Mouse (Mus musculus) regulatory T cell (primary cell): ENCODE results near the gene Tex46.

Experiments
- in situ Hi-C: fragments of 300-600 bp; cut with MboI, MseI; formaldehyde crosslinking; loops from one replicate; pipeline ENCODE4 v1.15.1; 2025; ENCODE audit warnings: high pct_unique_total_duplicates

Tex46 gene

GRCm38 (mm10) chr4:136610387-136610856, at the start of gene Tex46:
Gene Tex46 (plus strand): TSS chr4:136610437.
- in situ Hi-C loops = no loop called here

- in situ Hi-C loops = no loop called here
Observed at GRCm38 (mm10) chr4:136562755-136563154, 47.5 kb upstream of the Tex46 start.

DNA sequence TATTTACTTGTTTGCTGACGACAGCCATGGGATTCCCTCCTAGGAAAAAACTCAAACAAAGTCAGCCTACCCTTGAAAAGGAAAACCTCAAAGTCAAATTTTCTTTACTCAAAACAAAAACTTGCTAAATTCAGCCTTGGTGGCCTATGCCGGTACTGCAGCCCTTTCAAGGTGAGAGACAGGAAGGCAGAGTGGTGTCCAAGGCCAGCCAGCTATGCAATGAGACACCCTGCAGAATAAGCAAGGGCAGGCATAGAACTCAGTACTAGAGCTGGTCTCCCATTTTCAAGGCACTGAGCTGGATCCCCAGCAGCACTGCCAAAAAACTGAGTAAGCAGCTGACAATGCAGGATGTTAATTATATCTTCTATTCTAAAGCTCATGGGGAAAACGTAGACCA, 41.6 kb upstream of the Tex46 start:
- in situ Hi-C loops = no loop called here

DNA sequence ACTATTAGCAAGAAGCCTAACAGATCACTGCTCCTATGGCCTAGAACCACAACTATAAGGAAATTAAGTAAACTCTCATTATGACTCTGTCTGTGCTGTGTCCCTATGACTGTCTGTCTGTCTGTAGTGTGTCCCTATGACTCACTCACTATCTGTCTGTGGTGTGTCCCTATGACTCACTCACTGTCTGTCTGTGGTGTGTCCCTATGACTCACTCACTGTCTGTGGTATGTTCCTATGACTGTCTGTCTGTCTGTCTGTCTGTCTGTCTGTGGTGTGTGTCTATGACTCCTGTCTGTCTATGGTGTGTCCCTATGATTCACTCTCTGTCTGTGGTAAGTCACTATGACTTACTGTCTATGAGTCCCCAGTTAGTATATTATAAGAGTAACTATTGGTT, 40.2 kb upstream of the Tex46 start:
- in situ Hi-C loops = no loop called here

- in situ Hi-C loops = no loop called here
Observed at GRCm38 (mm10) chr4:136581885-136582284, 28.4 kb upstream of the Tex46 start.

GRCm38 (mm10) chr4:136587221-136587827, 22.9 kb upstream of the Tex46 start:
- in situ Hi-C loops = no loop called here

- in situ Hi-C loops = no loop called here
Observed at GRCm38 (mm10) chr4:136588003-136588402, 22.2 kb upstream of the Tex46 start.

GRCm38 (mm10) chr4:136592111-136592510, 18.1 kb upstream of the Tex46 start:
- in situ Hi-C loops = loop anchor here (10.0 kb wide), 1 partner anchor 127 kb away; the partner anchor contains the start of genes 6030445D17Rik and Luzp1

DNA sequence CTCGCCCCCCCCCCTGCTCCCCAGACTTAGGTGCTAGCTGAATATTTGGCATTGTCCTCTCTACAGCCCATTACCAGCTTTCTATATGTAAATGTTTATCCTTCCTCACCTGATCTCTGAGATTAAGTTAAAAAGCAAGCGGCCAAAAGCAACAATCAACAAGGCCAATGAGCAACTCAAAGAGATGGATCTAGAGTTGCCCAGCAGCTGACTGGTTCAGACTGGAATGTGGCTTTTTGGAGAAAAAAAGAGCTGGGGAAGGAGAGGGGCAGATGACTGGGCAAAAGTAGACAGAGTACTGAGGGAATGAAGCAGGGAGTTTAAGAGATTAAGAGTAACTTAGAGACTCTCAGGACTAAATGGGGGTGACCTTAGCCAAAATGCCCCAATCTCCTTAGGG, 16.2 kb upstream of the Tex46 start:
- in situ Hi-C loops = loop anchor here (10.0 kb wide), 1 partner anchor 129 kb away; the partner anchor contains the start of genes 6030445D17Rik and Luzp1

DNA sequence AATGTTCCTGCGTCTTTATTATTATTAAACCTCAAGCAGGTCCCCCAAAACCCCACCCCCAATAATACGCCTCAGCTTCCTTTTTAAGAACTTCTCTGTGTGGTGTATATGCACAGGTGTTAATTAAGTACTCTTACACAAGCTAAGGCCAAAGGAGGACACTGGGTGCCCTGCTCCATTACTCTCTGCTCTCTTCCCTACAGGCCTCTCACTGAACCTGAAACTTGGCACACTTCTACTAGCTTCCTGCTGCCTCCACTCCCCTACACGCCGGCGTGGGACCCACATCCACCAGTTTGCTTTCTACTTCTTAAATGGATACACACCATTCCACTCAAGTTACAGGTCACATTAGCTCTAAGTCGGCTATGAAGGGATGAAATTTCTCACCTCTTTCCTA, 15.0 kb upstream of the Tex46 start:
- in situ Hi-C loops = loop anchor here (10.0 kb wide), 1 partner anchor 130 kb away; the partner anchor contains the start of genes 6030445D17Rik and Luzp1

DNA sequence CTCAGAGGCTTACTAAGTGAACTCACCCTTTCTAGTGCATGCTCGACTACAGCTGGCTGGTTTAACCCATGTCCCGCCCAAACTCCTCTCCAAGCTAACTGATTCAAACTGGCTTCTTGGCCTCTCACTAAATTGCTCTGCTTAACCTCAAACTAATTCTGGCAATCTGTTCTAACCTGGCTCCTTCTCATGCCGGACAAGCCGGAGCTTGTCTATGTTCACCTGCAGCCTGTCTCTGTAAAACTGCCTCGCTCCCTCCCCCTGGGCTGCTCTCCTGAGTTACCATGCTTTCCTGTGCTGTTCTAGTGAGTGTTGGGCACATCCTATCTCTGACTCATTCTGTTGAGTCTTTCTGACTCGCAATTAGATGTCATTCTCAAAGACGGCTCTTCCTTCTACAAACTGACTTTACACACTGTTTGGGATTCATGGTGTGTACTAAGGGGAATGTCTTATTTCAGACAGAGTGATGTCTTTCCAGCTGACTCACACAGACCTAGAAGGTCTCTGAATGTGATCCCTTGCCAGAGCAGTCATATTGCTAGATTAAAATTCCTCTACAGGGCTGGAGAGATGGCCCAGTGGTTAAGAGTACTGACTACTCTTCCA, 11.9 kb upstream of the Tex46 start:
- in situ Hi-C loops = loop anchor here (10.0 kb wide), 1 partner anchor 134 kb away; the partner anchor contains the start of genes 6030445D17Rik and Luzp1

- in situ Hi-C loops = loop anchor here (10.0 kb wide), 1 partner anchor 135 kb away; the partner anchor contains the start of genes 6030445D17Rik and Luzp1
Observed at GRCm38 (mm10) chr4:136599869-136600268, 10.4 kb upstream of the Tex46 start.

GRCm38 (mm10) chr4:136600536-136600935, 9.7 kb upstream of the Tex46 start:
- in situ Hi-C loops = no loop called here

DNA sequence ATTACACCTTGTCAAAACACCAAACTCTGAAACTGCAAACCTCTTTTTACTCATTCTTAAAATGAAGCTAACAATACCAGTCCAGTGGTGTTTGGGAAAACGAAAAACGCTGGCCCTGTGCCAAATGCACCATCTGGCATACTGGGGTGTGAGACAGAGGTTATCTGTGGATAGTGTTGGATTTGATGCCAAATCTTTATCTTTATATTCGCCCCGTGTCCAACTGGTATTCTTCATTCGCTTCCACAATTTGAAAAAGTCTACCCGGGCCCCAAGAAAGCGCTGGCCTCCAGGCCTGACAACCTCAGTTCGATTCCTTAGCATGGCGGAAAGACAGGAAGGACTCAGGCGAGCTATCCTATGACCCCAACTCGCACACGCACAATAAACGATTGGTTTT, 8.8 kb upstream of the Tex46 start:
- in situ Hi-C loops = no loop called here

GRCm38 (mm10) chr4:136602018-136602554, 8.2 kb upstream of the Tex46 start:
- in situ Hi-C loops = no loop called here

GRCm38 (mm10) chr4:136602568-136602967, 7.7 kb upstream of the Tex46 start, which contains the start of gene Kdm1a:
Gene Kdm1a (minus strand): TSS chr4:136602723.
- in situ Hi-C loops = no loop called here

GRCm38 (mm10) chr4:136605756-136606485, 4.3 kb upstream of the Tex46 start:
- in situ Hi-C loops = no loop called here

GRCm38 (mm10) chr4:136613657-136614056, 3.4 kb downstream of the Tex46 start:
- in situ Hi-C loops = no loop called here

GRCm38 (mm10) chr4:136621336-136621735, 11.1 kb downstream of the Tex46 start:
- in situ Hi-C loops = loop anchor here (5.0 to 10.0 kb wide), 3 partner anchors 164 to 354 kb away; no protein-coding TSS in a partner anchor

DNA sequence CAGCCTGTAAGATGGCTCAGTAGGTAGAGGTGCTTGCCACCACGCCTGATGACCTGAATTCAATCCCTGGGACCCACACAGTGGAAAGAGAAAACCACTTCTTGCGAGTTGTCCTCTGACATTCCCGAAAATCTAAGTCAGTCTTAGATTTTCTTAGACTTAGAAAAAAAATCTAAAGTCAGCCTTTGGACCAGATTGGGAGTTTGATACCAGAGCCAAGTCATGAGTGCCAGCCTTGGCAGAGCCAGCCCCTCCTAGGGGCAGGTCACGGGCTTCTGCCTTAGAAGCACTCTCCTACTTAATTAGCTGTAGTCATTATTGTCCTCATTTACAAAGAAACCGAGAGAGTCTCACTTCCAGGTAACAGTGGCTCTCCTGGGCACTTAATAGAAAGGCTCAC, 11.7 kb downstream of the Tex46 start:
- in situ Hi-C loops = loop anchor here (5.0 to 10.0 kb wide), 3 partner anchors 165 to 355 kb away; no protein-coding TSS in a partner anchor

GRCm38 (mm10) chr4:136622388-136622787, 12.2 kb downstream of the Tex46 start, which contains the start of gene Lactbl1:
Gene Lactbl1 (plus strand): TSS chr4:136622621.
- in situ Hi-C loops = loop anchor here (5.0 to 10.0 kb wide), 3 partner anchors 165 to 355 kb away; no protein-coding TSS in a partner anchor
